8 mouse cellular contexts compared by ENCODE assay signal in the genomic region with DNA sequence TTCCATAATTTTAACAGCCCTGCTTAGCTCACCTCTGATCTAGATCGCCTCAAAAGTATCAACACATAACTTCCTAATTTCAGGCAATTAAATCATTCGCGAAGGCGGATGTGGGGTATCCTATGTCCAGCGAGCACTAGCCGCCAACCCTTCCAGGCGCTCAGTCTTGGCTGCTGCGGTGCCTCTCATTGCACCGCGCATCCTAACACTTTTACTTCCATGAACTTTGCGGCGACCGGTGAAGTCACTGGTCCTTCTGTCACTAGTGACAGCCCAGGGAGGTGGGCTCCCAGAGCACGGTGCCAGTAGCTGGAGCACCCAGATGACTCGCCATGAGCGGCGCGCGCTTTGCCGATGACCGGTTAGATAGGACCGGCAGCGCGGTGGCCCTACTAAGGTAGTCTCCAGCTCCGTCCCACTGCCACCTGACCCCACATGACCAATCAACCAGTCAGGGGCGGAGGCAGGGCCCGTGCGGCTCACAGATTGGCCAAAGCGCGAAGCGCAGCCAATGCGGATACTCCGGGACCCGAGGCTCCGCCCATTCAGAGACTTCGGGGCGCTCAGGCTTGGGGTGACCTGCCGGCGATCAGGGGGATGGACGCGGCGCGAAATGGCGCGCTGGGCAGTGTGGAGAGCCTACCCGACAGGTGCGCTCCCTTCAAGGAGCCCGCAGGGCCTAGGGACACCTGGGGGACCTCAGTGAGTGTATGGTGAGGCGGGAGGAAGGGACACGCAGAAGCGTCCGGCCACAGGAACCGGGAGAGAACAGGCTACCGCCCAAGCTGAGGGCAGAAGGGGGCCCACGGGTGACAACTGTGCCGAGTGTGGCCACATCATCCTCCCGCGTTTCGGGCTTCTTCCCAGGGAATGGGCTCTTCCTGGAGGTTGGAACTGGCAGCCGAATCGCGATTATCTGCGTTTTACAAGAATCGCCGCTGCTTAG. TPM values are rescaled to one million over a fixed set of nuclear protein-coding genes. Genes with fewer than 3 reads are reported as not detected.
DNase-seq lines count a peak whose midpoint lies in the region; ATAC-seq and TF ChIP-seq lines count a peak whose summit lies in the region.

TSS of gene Scly (plus strand) at position 540 of the 946 bp plus-strand sequence.

- peak; percentile 100 for ATAC-seq in forebrain, embryonic 15.5 days (replicated peaks)
- ATAC-seq in neutrophil, adult 5-6 weeks (ENCODE audit: extremely low read depth, insufficient number of reproducible peaks, low FRiP score, poor library complexity, severe bottlenecking), result peak; percentile 98

- 0 out of 2 replicates have a peak within 1 kb of the TSS, but pooled peaks have one; percentile 17 for H3K27ac ChIP-seq in forebrain, embryonic 15.5 days (replicated peaks)

- intact Hi-C loops in heart, postnatal 25 days (cut with DNase I), result loop anchor here (5.0 kb wide), 1 partner anchor 46 kb away; the partner anchor contains the start of gene Ube2f

- H3K9ac ChIP-seq in forebrain, embryonic 15.5 days (replicated peaks), result peak within 1 kb of the TSS; percentile 77

- no peaks in the 10 kb centered on the region for H3K9me3 ChIP-seq in forebrain, embryonic 15.5 days

- peak; percentile 89 for DNase-seq in ES-CJ7 (ENCODE audit: low read depth, low spot score)
- peak; percentile 96 for DNase-seq in cerebellum, adult 11-12 months
- peak; percentile 95 for DNase-seq in heart, postnatal 25 days (ENCODE audit: low spot score)
- peak; percentile 93 to 97 for DNase-seq in layer of hippocampus, adult 18-20 months (ENCODE audit: low spot score in 2 of 2)
- peak; percentile 92 for DNase-seq in lung, adult 2 months
- peak; percentile 91 to 93 for DNase-seq in thymus, adult 18-20 months

- no peak for TF ChIP-seq CTCF in lung, adult 2 months (IDR thresholded peaks at IDR 0.05; ENCODE audit: insufficient read depth, low read length)

- peak within 1 kb of the TSS; percentile 77 for H3K4me2 ChIP-seq in forebrain, embryonic 15.5 days (replicated peaks)

- peak within 1 kb of the TSS; percentile 83 for H3K4me3 ChIP-seq in forebrain, embryonic 15.5 days
- H3K4me3 ChIP-seq in lung, adult 2 months (replicated peaks; ENCODE audit: extremely low read depth, low read depth, low read length), result peak within 1 kb of the TSS; percentile 86

- peak; percentile 65 for TF ChIP-seq POLR2A in lung, adult 2 months (IDR thresholded peaks at IDR 0.05; ENCODE audit: borderline replicate concordance, extremely low read depth, low read depth, low read length)

- peaks cover 12% of the 10 kb centered on the region for H3K4me1 ChIP-seq in forebrain, embryonic 15.5 days
- peaks cover 3% of the 10 kb centered on the region; the same call in 1 of the 2 replicates for H3K4me1 ChIP-seq in lung, adult 2 months (ENCODE audit: control insufficient read depth, insufficient read depth, low read length)

- no peaks in the 10 kb centered on the region for H3K27me3 ChIP-seq in forebrain, embryonic 15.5 days

- no peaks in the 10 kb centered on the region for H3K36me3 ChIP-seq in forebrain, embryonic 15.5 days

- under 1% methylated on average over 63 of the region's 65 CpGs for WGBS in forebrain, embryonic 15.5 days
- 2% methylated on average over 62 of the region's 65 CpGs for WGBS in lung, adult 2 months

RNA-seq across cellular contexts. Expression of gene Scly, which starts in this region (rescaled TPM):
- 7.9 and 9.1 TPM in 2 replicates for polyA plus RNA-seq in forebrain, embryonic 15.5 days (2015; fragmentation: Nextera tagmentation; extraction: Ambion mirVana)
- 10 to 100 TPM; 17.7 to 18.8 TPM for total RNA-seq in heart, postnatal 25 days (2021)
- total RNA-seq in layer of hippocampus, adult 18-20 months (2021), result 10 to 100 TPM; 18.0 to 22.3 TPM
- polyA plus RNA-seq in lung, adult 2 months (2012; rRNA removed), result 23.7 and 26.6 TPM in 2 replicates
- 19.5 and 21.2 TPM in 2 replicates for total RNA-seq in neutrophil, adult 5-6 weeks (2017)

Comparison
In these comparisons a context has a peak if more than half of its experiments do, and no peak if none do; other contexts are left out.
1. Peak in every context shown above with its lines: DNase-seq, ATAC-seq, H3K4me3 ChIP-seq and H3K27ac ChIP-seq.